Mouse (Mus musculus) urinary bladder, postnatal 36 days (tissue): ENCODE measurements around the gene A1cf.
A peak's percentile ranks its signal among the peaks of the same experiment; 100 is the strongest.

Source experiments
- DNase-seq, 2 experiments: peaks; one replicate each; pipeline ENCODE4 v3.0.0; 2022; ENCODE audit warnings: low spot score in 2 of 2, mixed read lengths in 1 of 2

The A1cf gene

GRCm38 (mm10) chr19:31950793-31951489 is 82.4 kb downstream of the A1cf start:
- DNase-seq = no peak

- no peak for DNase-seq
Observed at GRCm38 (mm10) chr19:31953799-31954198, 85.2 kb downstream of the A1cf start.

- DNase-seq = no peak
Observed at GRCm38 (mm10) chr19:31954267-31954666, 85.7 kb downstream of the A1cf start.

- DNase-seq = no peak
Observed at GRCm38 (mm10) chr19:31954696-31955095, 86.1 kb downstream of the A1cf start.

GRCm38 (mm10) chr19:31956359-31956758 is 87.8 kb downstream of the A1cf start:
- DNase-seq = no peak

- DNase-seq = peak; percentile 2
Observed at GRCm38 (mm10) chr19:31960434-31960833, 91.9 kb downstream of the A1cf start.

GRCm38 (mm10) chr19:31963147-31963546 is 94.6 kb downstream of the A1cf start:
- no peak for DNase-seq

- no peak for DNase-seq
Observed at GRCm38 (mm10) chr19:31967933-31968532, 99.5 kb downstream of the A1cf start.

- no peak for DNase-seq
Observed at GRCm38 (mm10) chr19:31971405-31971804, 102.8 kb downstream of the A1cf start.

- peak; percentile 63 to 75 for DNase-seq
Observed at GRCm38 (mm10) chr19:31971998-31972397, 103.4 kb downstream of the A1cf start.

GRCm38 (mm10) chr19:31975882-31976281 is 107.3 kb downstream of the A1cf start:
- DNase-seq = no peak

- DNase-seq = no peak
Observed at GRCm38 (mm10) chr19:31991057-31991456, 122.5 kb downstream of the A1cf start.

GRCm38 (mm10) chr19:31996916-31997315 is 128.4 kb downstream of the A1cf start:
- DNase-seq = no peak
